Mouse (Mus musculus): ENCODE results near the gene Hcfc2. TPM values are rescaled to one million over a fixed set of nuclear protein-coding genes. Genes with fewer than 3 reads are reported as not detected.

Hcfc2 gene
- polyA plus RNA-seq, 1 experiment from 2014 or later = 47.9 TPM

- no peak overlapping the region for H3K27ac ChIP-seq
- no peaks in the 10 kb centered on the region for H3K36me3 ChIP-seq
- no peak overlapping the region for H3K9ac ChIP-seq (replicated peaks)
- WGBS = 73% methylated on average over 2 of the region's 2 CpGs
- no peaks in the 10 kb centered on the region for H3K9me3 ChIP-seq
- no peak for ATAC-seq (ENCODE audit: insufficient number of reproducible peaks, insufficient read depth, low FRiP score, low TSS enrichment, low read depth)
- peaks cover 8% of the 10 kb centered on the region for H3K4me1 ChIP-seq (replicated peaks)
- no peak overlapping the region for H3K4me2 ChIP-seq
- H3K4me3 ChIP-seq (replicated peaks) = no peak overlapping the region
- no peaks in the 10 kb centered on the region for H3K27me3 ChIP-seq
Measured at GRCm38 (mm10) chr10:82777075-82777474, 81.1 kb downstream of the Hcfc2 start.

- no peak for ATAC-seq (ENCODE audit: insufficient number of reproducible peaks, insufficient read depth, low FRiP score, low TSS enrichment, low read depth)
Measured at GRCm38 (mm10) chr10:82777886-82778285, 81.9 kb downstream of the Hcfc2 start.

GRCm38 (mm10) chr10:82778791-82779549 is 83.0 kb downstream of the Hcfc2 start:
- H3K4me2 ChIP-seq = no peak overlapping the region
- ATAC-seq (ENCODE audit: insufficient number of reproducible peaks, insufficient read depth, low FRiP score, low TSS enrichment, low read depth) = no peak
- H3K27ac ChIP-seq = no peak overlapping the region
- H3K9ac ChIP-seq (replicated peaks) = no peak overlapping the region
- H3K36me3 ChIP-seq = no peaks in the 10 kb centered on the region
- WGBS = 83% methylated on average over 8 of the region's 8 CpGs
- no peaks in the 10 kb centered on the region for H3K27me3 ChIP-seq
- H3K4me3 ChIP-seq (replicated peaks) = no peak overlapping the region
- peaks cover 8% of the 10 kb centered on the region for H3K4me1 ChIP-seq (replicated peaks)
- no peaks in the 10 kb centered on the region for H3K9me3 ChIP-seq

More at GRCm38 (mm10) chr10:82777886-82778285, 81.9 kb downstream of the Hcfc2 start:
- Histone ChIP-seq H3K4me2 (0 out of 2 replicates have a peak overlapping the region, but pooled peaks have one; percentile 10), H3K4me3 (replicated peaks) (no peak overlapping the region), H3K4me1 (replicated peaks) (peaks cover 8% of the 10 kb centered on the region), H3K36me3 (no peaks in the 10 kb centered on the region), H3K9ac (replicated peaks) (0 out of 2 replicates have a peak overlapping the region, but pooled peaks have one; percentile 3), H3K9me3 (no peaks in the 10 kb centered on the region), H3K27ac (no peak overlapping the region), H3K27me3 (no peaks in the 10 kb centered on the region)
- 28% methylated on average over 13 of the region's 13 CpGs for WGBS

GRCm38 (mm10) chr10:82779831-82780230 is 83.9 kb downstream of the Hcfc2 start:
- H3K36me3 ChIP-seq = no peaks in the 10 kb centered on the region
- no peak overlapping the region for H3K9ac ChIP-seq (replicated peaks)
- H3K9me3 ChIP-seq = no peaks in the 10 kb centered on the region
- peaks cover 8% of the 10 kb centered on the region for H3K4me1 ChIP-seq (replicated peaks)
- H3K27me3 ChIP-seq = no peaks in the 10 kb centered on the region
- no peak overlapping the region for H3K4me3 ChIP-seq (replicated peaks)
- ATAC-seq (ENCODE audit: insufficient number of reproducible peaks, insufficient read depth, low FRiP score, low TSS enrichment, low read depth) = no peak
- H3K4me2 ChIP-seq = no peak overlapping the region
- 98% methylated on average over 14 of the region's 14 CpGs for WGBS
- H3K27ac ChIP-seq = no peak overlapping the region

- no peaks in the 10 kb centered on the region for H3K27me3 ChIP-seq
- H3K4me2 ChIP-seq = no peak overlapping the region
- H3K9me3 ChIP-seq = no peaks in the 10 kb centered on the region
- 96% methylated on average over 3 of the region's 3 CpGs for WGBS
- H3K4me3 ChIP-seq (replicated peaks) = no peak overlapping the region
- H3K36me3 ChIP-seq = no peaks in the 10 kb centered on the region
- H3K4me1 ChIP-seq (replicated peaks) = peaks cover 8% of the 10 kb centered on the region
- no peak for ATAC-seq (ENCODE audit: insufficient number of reproducible peaks, insufficient read depth, low FRiP score, low TSS enrichment, low read depth)
- no peak overlapping the region for H3K9ac ChIP-seq (replicated peaks)
- H3K27ac ChIP-seq = no peak overlapping the region
Measured at GRCm38 (mm10) chr10:82780322-82780721, 84.4 kb downstream of the Hcfc2 start.

GRCm38 (mm10) chr10:82780816-82781215 is 84.9 kb downstream of the Hcfc2 start:
- H3K4me1 ChIP-seq (replicated peaks) = peaks cover 8% of the 10 kb centered on the region
- H3K27ac ChIP-seq = no peak overlapping the region
- no peak overlapping the region for H3K4me2 ChIP-seq
- no peak overlapping the region for H3K9ac ChIP-seq (replicated peaks)
- ATAC-seq (ENCODE audit: insufficient number of reproducible peaks, insufficient read depth, low FRiP score, low TSS enrichment, low read depth) = no peak
- H3K36me3 ChIP-seq = no peaks in the 10 kb centered on the region
- no peaks in the 10 kb centered on the region for H3K9me3 ChIP-seq
- H3K27me3 ChIP-seq = no peaks in the 10 kb centered on the region
- no peak overlapping the region for H3K4me3 ChIP-seq (replicated peaks)

GRCm38 (mm10) chr10:82782472-82782871 is 86.5 kb downstream of the Hcfc2 start:
- Histone ChIP-seq H3K4me3 (replicated peaks) (no peak overlapping the region), H3K9ac (replicated peaks) (no peak overlapping the region), H3K36me3 (no peaks in the 10 kb centered on the region), H3K4me1 (replicated peaks) (peaks cover 8% of the 10 kb centered on the region), H3K27ac (no peak overlapping the region), H3K27me3 (no peaks in the 10 kb centered on the region), H3K9me3 (no peaks in the 10 kb centered on the region), H3K4me2 (no peak overlapping the region)
- WGBS = 35% methylated on average over 2 of the region's 2 CpGs
- ATAC-seq (ENCODE audit: insufficient number of reproducible peaks, insufficient read depth, low FRiP score, low TSS enrichment, low read depth) = no peak

- Histone ChIP-seq H3K9ac (replicated peaks) (no peak overlapping the region), H3K4me2 (no peak overlapping the region), H3K36me3 (no peaks in the 10 kb centered on the region), H3K9me3 (peaks cover 5% of the 10 kb centered on the region; the same call in 1 of the 2 replicates), H3K27me3 (no peaks in the 10 kb centered on the region), H3K27ac (no peak overlapping the region), H3K4me1 (replicated peaks) (no peaks in the 10 kb centered on the region), H3K4me3 (replicated peaks) (no peak overlapping the region)
- ATAC-seq (ENCODE audit: insufficient number of reproducible peaks, insufficient read depth, low FRiP score, low TSS enrichment, low read depth) = no peak
Measured at GRCm38 (mm10) chr10:82789181-82789580, 93.2 kb downstream of the Hcfc2 start.

- ATAC-seq (ENCODE audit: insufficient number of reproducible peaks, insufficient read depth, low FRiP score, low TSS enrichment, low read depth) = no peak
- Histone ChIP-seq H3K9ac (replicated peaks) (no peak overlapping the region), H3K4me1 (replicated peaks) (peaks cover under 1% of the 10 kb centered on the region; the same call in 1 of the 2 replicates), H3K9me3 (peaks cover 5% of the 10 kb centered on the region; the same call in 1 of the 2 replicates), H3K4me2 (no peak overlapping the region), H3K4me3 (replicated peaks) (no peak overlapping the region), H3K27me3 (no peaks in the 10 kb centered on the region), H3K27ac (no peak overlapping the region), H3K36me3 (no peaks in the 10 kb centered on the region)
- 86% methylated on average over 5 of the region's 5 CpGs for WGBS
Measured at GRCm38 (mm10) chr10:82790504-82790903, 94.5 kb downstream of the Hcfc2 start.

- H3K27me3 ChIP-seq = no peaks in the 10 kb centered on the region
- peaks cover 10% of the 10 kb centered on the region; the same call in 1 of the 2 replicates for H3K4me1 ChIP-seq (replicated peaks)
- H3K4me3 ChIP-seq (replicated peaks) = no peak overlapping the region
- H3K9ac ChIP-seq (replicated peaks) = no peak overlapping the region
- no peak for ATAC-seq (ENCODE audit: insufficient number of reproducible peaks, insufficient read depth, low FRiP score, low TSS enrichment, low read depth)
- peaks cover 5% of the 10 kb centered on the region; the same call in 1 of the 2 replicates for H3K9me3 ChIP-seq
- no peaks in the 10 kb centered on the region for H3K36me3 ChIP-seq
- no peak overlapping the region for H3K4me2 ChIP-seq
- 94% methylated on average over 3 of the region's 3 CpGs for WGBS
- no peak overlapping the region for H3K27ac ChIP-seq
Measured at GRCm38 (mm10) chr10:82791713-82792112, 95.8 kb downstream of the Hcfc2 start.

Data from limb, embryonic 12.5 days (tissue).